Mouse (Mus musculus): ENCODE data around the gene Gpr39.
"Not testable (repeated sequence)": the region's sequence is repeated elsewhere in the genome, so short reads cannot be mapped to it uniquely, and the experiment has no call there.

The Gpr39 gene

GRCm38 (mm10) chr1:125676790-125677273 is at the start of gene Gpr39:
Gpr39 (plus strand) TSS chr1:125676995.
- no peak for DNase-seq (ENCODE audit: low read depth, low spot score)

GRCm38 (mm10) chr1:125639501-125640253 is 37.1 kb upstream of the Gpr39 start:
- no peak for DNase-seq (ENCODE audit: low read depth, low spot score)

- DNase-seq (ENCODE audit: low read depth, low spot score): no peak
These were observed 33.2 kb upstream of the Gpr39 start for GRCm38 (mm10) chr1:125643643-125644042.

GRCm38 (mm10) chr1:125646816-125647215 is 30.0 kb upstream of the Gpr39 start:
- DNase-seq (ENCODE audit: low read depth, low spot score): not testable (repeated sequence)

- no peak for DNase-seq (ENCODE audit: low read depth, low spot score)
These were observed 28.8 kb upstream of the Gpr39 start for GRCm38 (mm10) chr1:125648011-125648410.

- no peak for DNase-seq (ENCODE audit: low read depth, low spot score)
These were observed 27.7 kb upstream of the Gpr39 start for GRCm38 (mm10) chr1:125649056-125649455.

GRCm38 (mm10) chr1:125652836-125653594 is 23.8 kb upstream of the Gpr39 start:
- no peak for DNase-seq (ENCODE audit: low read depth, low spot score)

- DNase-seq (ENCODE audit: low read depth, low spot score): no peak
These were observed 19.4 kb upstream of the Gpr39 start for GRCm38 (mm10) chr1:125657416-125657815.

- no peak for DNase-seq (ENCODE audit: low read depth, low spot score)
These were observed 16.6 kb upstream of the Gpr39 start for GRCm38 (mm10) chr1:125660151-125660550.

GRCm38 (mm10) chr1:125660901-125661300 is 15.9 kb upstream of the Gpr39 start:
- no peak for DNase-seq (ENCODE audit: low read depth, low spot score)

GRCm38 (mm10) chr1:125662058-125662457 is 14.7 kb upstream of the Gpr39 start:
- no peak for DNase-seq (ENCODE audit: low read depth, low spot score)

GRCm38 (mm10) chr1:125662660-125663059 is 14.1 kb upstream of the Gpr39 start:
- no peak for DNase-seq (ENCODE audit: low read depth, low spot score)

- DNase-seq (ENCODE audit: low read depth, low spot score): no peak
These were observed 13.7 kb upstream of the Gpr39 start for GRCm38 (mm10) chr1:125663104-125663503.

- DNase-seq (ENCODE audit: low read depth, low spot score): no peak
These were observed 11.6 kb upstream of the Gpr39 start for GRCm38 (mm10) chr1:125665127-125665637.

GRCm38 (mm10) chr1:125669035-125669434 is 7.8 kb upstream of the Gpr39 start:
- no peak for DNase-seq (ENCODE audit: low read depth, low spot score)

- DNase-seq (ENCODE audit: low read depth, low spot score): peak; percentile 11
These were observed 1.6 kb upstream of the Gpr39 start for GRCm38 (mm10) chr1:125675186-125675585.

- DNase-seq (ENCODE audit: low read depth, low spot score): no peak
These were observed 491 bp downstream of the Gpr39 start for GRCm38 (mm10) chr1:125677286-125677685.

GRCm38 (mm10) chr1:125679522-125680077 is 2.8 kb downstream of the Gpr39 start:
- no peak for DNase-seq (ENCODE audit: low read depth, low spot score)

GRCm38 (mm10) chr1:125684423-125684822 is 7.6 kb downstream of the Gpr39 start:
- DNase-seq (ENCODE audit: low read depth, low spot score): no peak

- no peak for DNase-seq (ENCODE audit: low read depth, low spot score)
These were observed 8.5 kb downstream of the Gpr39 start for GRCm38 (mm10) chr1:125685304-125685703.

- DNase-seq (ENCODE audit: low read depth, low spot score): peak; percentile 48
These were observed 11.1 kb downstream of the Gpr39 start for GRCm38 (mm10) chr1:125687701-125688420.

- no peak for DNase-seq (ENCODE audit: low read depth, low spot score)
These were observed 16.7 kb downstream of the Gpr39 start for GRCm38 (mm10) chr1:125693541-125693940.

All from forelimb bud, embryonic 11.5 days (tissue).